Mouse (Mus musculus) testis, adult 2 months (tissue): Measurements from ENCODE around the gene Olfr805. TPM values are rescaled to one million over a fixed set of nuclear protein-coding genes. Genes with fewer than 3 reads are reported as not detected.

ENCODE experiments used
- H3K27ac ChIP-seq: fragments of 200-500 bp; 2 replicates; pipeline ENCODE4 v1.5.1; 2012; ENCODE audit warnings: low read depth, low read length; ENCODE audit not compliant: control insufficient read depth, insufficient read depth
- H3K27me3 ChIP-seq: fragments of 200-500 bp; 2 replicates; pipeline ENCODE4 v1.6.1; 2012; ENCODE audit warnings: mild to moderate bottlenecking, low read length, moderate library complexity; ENCODE audit not compliant: control insufficient read depth, insufficient read depth
- H3K36me3 ChIP-seq: fragments of 200-500 bp; 2 replicates; pipeline ENCODE4 v1.6.1; 2012; ENCODE audit warnings: mild to moderate bottlenecking, low read length; ENCODE audit not compliant: control insufficient read depth, insufficient read depth
- H3K4me1 ChIP-seq: fragments of 200-500 bp; 2 replicates; pipeline ENCODE4 v1.6.1; 2012; ENCODE audit warnings: low read length; ENCODE audit not compliant: control insufficient read depth, insufficient read depth
- H3K4me3 ChIP-seq: fragments of 200-500 bp; 2 replicates; pipeline ENCODE4 v1.5.1; 2012; ENCODE audit warnings: low read depth, mild to moderate bottlenecking, low read length, moderate library complexity, mixed read lengths; ENCODE audit not compliant: control insufficient read depth
- CTCF ChIP-seq: fragments of 200-500 bp; IDR thresholded peaks from 2 replicates; pipeline ENCODE4 v1.5.1; 2012; ENCODE audit warnings: low read depth, mild to moderate bottlenecking, inconsistent platforms, low read length, moderate library complexity; ENCODE audit not compliant: control insufficient read depth, insufficient read depth, insufficient replicate concordance
- POLR2A ChIP-seq: fragments of 200-500 bp; IDR thresholded peaks from 2 replicates; pipeline ENCODE4 v1.6.1; 2012; ENCODE audit warnings: low read depth, mild to moderate bottlenecking, inconsistent platforms, low read length, moderate library complexity; ENCODE audit not compliant: control insufficient read depth
- polyA plus RNA-seq: library from polyadenylated mRNA; depleted of rRNA; stranded (reverse); fragments of >200 nt; gene quantifications from 2 replicates; pipeline ENCODE4 v1.2.3, GENCODE M21; 2012; rRNA removed

Olfr805 gene
- polyA plus RNA-seq, 1 experiment: 0.04 TPM

GRCm38 (mm10) chr10:129694186-129694585 lies 35.0 kb downstream of the Olfr805 start, which contains the start of gene Olfr803:
TSS of gene Olfr803 (minus strand) at chr10:129694286.
- Histone ChIP-seq H3K4me1 (no peaks in the 10 kb centered on the region), H3K36me3 (no peaks in the 10 kb centered on the region), H3K27me3 (no peaks in the 10 kb centered on the region), H3K27ac (no peak within 1 kb of the TSS), H3K4me3 (no peak within 1 kb of the TSS)
- TF ChIP-seq CTCF (no peak), POLR2A (no peak)

GRCm38 (mm10) chr10:129688069-129688468 lies 41.1 kb downstream of the Olfr805 start, which contains the start of gene Olfr802:
TSS of gene Olfr802 (minus strand) at chr10:129688169.
- TF ChIP-seq CTCF (no peak), POLR2A (no peak)
- Histone ChIP-seq H3K4me3 (no peak within 1 kb of the TSS), H3K36me3 (no peaks in the 10 kb centered on the region), H3K4me1 (no peaks in the 10 kb centered on the region), H3K27me3 (no peaks in the 10 kb centered on the region), H3K27ac (no peak within 1 kb of the TSS)

DNA sequence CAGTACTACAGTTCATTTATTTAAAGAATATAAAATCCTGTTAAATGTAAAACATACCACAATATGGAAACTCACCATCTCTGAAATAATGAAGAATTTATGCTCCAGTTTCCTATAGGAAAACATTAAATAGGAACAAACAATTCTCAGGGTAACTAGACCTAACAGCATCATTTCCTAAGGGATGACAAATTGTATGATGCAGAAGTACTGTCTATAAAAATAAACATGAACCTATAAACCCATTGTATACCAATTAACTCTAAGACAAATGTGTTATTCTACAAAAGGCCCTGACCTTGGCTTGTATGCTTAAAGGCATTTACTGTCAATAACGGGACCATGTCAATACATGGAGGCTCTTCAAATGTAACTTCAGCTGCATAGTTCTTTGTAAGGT lies 55.4 kb downstream of the Olfr805 start, which contains the start of gene Olfr801:
Gene Olfr801 (minus strand): TSS at position 101 of the 400 bp plus-strand sequence.
- Histone ChIP-seq H3K27me3 (no peaks in the 10 kb centered on the region), H3K27ac (no peak within 1 kb of the TSS), H3K4me1 (no peaks in the 10 kb centered on the region), H3K4me3 (no peak within 1 kb of the TSS; the same call in 1 of the 2 replicates), H3K36me3 (no peaks in the 10 kb centered on the region)
- TF ChIP-seq CTCF (no peak), POLR2A (no peak)

Other genes with a start within 250 kb of the Olfr805 start
- 0.05 TPM in 1 of 2 replicates, not detected in the other for gene Olfr789, start 244.6 kb downstream of the Olfr805 start, polyA plus RNA-seq
- gene Olfr790, start 230.9 kb downstream of the Olfr805 start, polyA plus RNA-seq: 0.29 TPM in 1 of 2 replicates, not detected in the other
- gene Olfr791, start 207.6 kb downstream of the Olfr805 start, polyA plus RNA-seq: not detected in 2 replicates
- gene Olfr792, start 190.2 kb downstream of the Olfr805 start, polyA plus RNA-seq: not detected in 2 replicates
- gene Olfr794, start 161.7 kb downstream of the Olfr805 start, polyA plus RNA-seq: not detected in 2 replicates
- gene Olfr796, start 116.8 kb downstream of the Olfr805 start, polyA plus RNA-seq: not detected in 2 replicates
- gene Olfr798, start 101.4 kb downstream of the Olfr805 start, polyA plus RNA-seq: not detected in 2 replicates
- not detected in 2 replicates for gene Olfr799, start 91.9 kb downstream of the Olfr805 start, polyA plus RNA-seq
- not detected in 2 replicates for gene Olfr800, start 71.7 kb downstream of the Olfr805 start, polyA plus RNA-seq
- not detected in 2 replicates for gene Olfr801, start 55.5 kb downstream of the Olfr805 start, polyA plus RNA-seq
- gene Olfr802, start 41.2 kb downstream of the Olfr805 start, polyA plus RNA-seq: not detected in 2 replicates
- gene Olfr803, start 35.1 kb downstream of the Olfr805 start, polyA plus RNA-seq: not detected in 2 replicates
- gene Olfr804, start 26.2 kb downstream of the Olfr805 start, polyA plus RNA-seq: not detected in 2 replicates
- not detected in 2 replicates for gene Olfr806, start 12.5 kb upstream of the Olfr805 start, polyA plus RNA-seq
- gene Olfr807, start 28.4 kb upstream of the Olfr805 start, polyA plus RNA-seq: not detected in 2 replicates
- gene Olfr808, start 36.1 kb upstream of the Olfr805 start, polyA plus RNA-seq: not detected in 2 replicates
- gene Olfr809, start 45.3 kb upstream of the Olfr805 start, polyA plus RNA-seq: not detected in 2 replicates
- gene Olfr810, start 65.5 kb upstream of the Olfr805 start, polyA plus RNA-seq: not detected in 2 replicates
- gene Olfr811, start 75.0 kb upstream of the Olfr805 start, polyA plus RNA-seq: not detected in 2 replicates
- not detected in 2 replicates for gene Olfr812, start 116.7 kb upstream of the Olfr805 start, polyA plus RNA-seq
- not detected in 2 replicates for gene Olfr813, start 126.0 kb upstream of the Olfr805 start, polyA plus RNA-seq
- not detected in 2 replicates for gene Olfr814, start 150.5 kb upstream of the Olfr805 start, polyA plus RNA-seq
- gene Olfr815, start 176.5 kb upstream of the Olfr805 start, polyA plus RNA-seq: not detected in 2 replicates
- not detected in 2 replicates for gene Olfr816, start 186.2 kb upstream of the Olfr805 start, polyA plus RNA-seq
- not detected in 2 replicates for gene Olfr818, start 219.7 kb upstream of the Olfr805 start, polyA plus RNA-seq
- not detected in 2 replicates for gene Olfr819, start 237.9 kb upstream of the Olfr805 start, polyA plus RNA-seq
- gene Olfr247, start 246.8 kb upstream of the Olfr805 start, polyA plus RNA-seq: not detected in 2 replicates